Mouse (Mus musculus) forebrain, postnatal 0 days (tissue): ENCODE data around the gene Cope. TPM values are rescaled to one million over a fixed set of nuclear protein-coding genes. Genes with fewer than 3 reads are reported as not detected.

Experiments used
- ATAC-seq: fragments of 200-750 bp; cut with Nextera tagmentation; 2 replicates; pipeline ENCODE4 v1.8.0; 2017; ENCODE audit warnings: mild to moderate bottlenecking, moderate library complexity
- DNase-seq: peaks from one replicate; pipeline ENCODE4 v3.0.0-alpha.2; 2015
- H3K27ac ChIP-seq: fragments of 300-500 bp; sonication (generic); 2 replicates; pipeline ENCODE4 v1.5.1; 2014; ENCODE audit warnings: low read depth, mild to moderate bottlenecking, antibody characterized with exemption, low read length, moderate library complexity, mixed read lengths
- H3K27me3 ChIP-seq: fragments of 300-500 bp; sonication (generic); 2 replicates; pipeline ENCODE4 v1.6.1; 2014; ENCODE audit warnings: mild to moderate bottlenecking, low read length, mixed read lengths; ENCODE audit not compliant: insufficient read depth
- H3K36me3 ChIP-seq: fragments of 300-500 bp; sonication (generic); 2 replicates; pipeline ENCODE4 v1.6.1; 2014; ENCODE audit warnings: mild to moderate bottlenecking, moderate library complexity; ENCODE audit not compliant: insufficient read depth
- H3K4me1 ChIP-seq: fragments of 300-500 bp; sonication (generic); 2 replicates; pipeline ENCODE4 v1.6.1; 2014; ENCODE audit warnings: antibody characterized with exemption; ENCODE audit not compliant: insufficient read depth
- H3K4me2 ChIP-seq: fragments of 300-500 bp; sonication (generic); 2 replicates; pipeline ENCODE4 v1.6.1; 2014; ENCODE audit warnings: low read depth, mild to moderate bottlenecking, moderate library complexity
- H3K4me3 ChIP-seq: fragments of 300-500 bp; sonication (generic); 2 replicates; pipeline ENCODE4 v1.5.1; 2014; ENCODE audit warnings: low read depth, low read length, mixed read lengths
- H3K9ac ChIP-seq: fragments of 300-500 bp; sonication (generic); 2 replicates; pipeline ENCODE4 v1.6.1; 2014; ENCODE audit warnings: mild to moderate bottlenecking
- H3K9me3 ChIP-seq: fragments of 300-500 bp; sonication (generic); 2 replicates; pipeline ENCODE4 v1.6.1; 2016; ENCODE audit warnings: low read length
- CTCF ChIP-seq: sonication (generic); IDR thresholded peaks from 2 replicates; pipeline ENCODE4 v1.5.1; 2016; ENCODE audit warnings: antibody characterized with exemption, control low read depth, low read depth
- WGBS: fragments of 180-500 bp; shearing (Covaris S2); extraction: QIAGEN DNeasy Blood & Tissue Kit; methylation state at CpG from one replicate; pipeline ENCODE4 v1.1.7; 2014; 5-methylcytosine and 5-hydroxymethylcytosine counted together
- polyA plus RNA-seq: library from polyadenylated mRNA; unstranded; fragments of >200 nt; fragmentation: Nextera tagmentation; extraction: Ambion mirVana; gene quantifications from 2 replicates; pipeline ENCODE4 v1.2.1, GENCODE M21; 2015
- total RNA-seq: library from RNA; depleted of rRNA; stranded (reverse); fragments of >200 nt; gene quantifications from 2 replicates; pipeline ENCODE4 v1.2.3, GENCODE M21; 2014

Gene Cope
- total and polyA plus RNA-seq, 2 experiments from 2014 or later = 86.6 to 259 TPM

GRCm38 (mm10) chr8:70282603-70283135 is 19.6 kb upstream of the Cope start, which contains the start of gene Homer3:
TSS of gene Homer3 (plus strand) at chr8:70282827.
- peak within 1 kb of the TSS; percentile 75 for H3K4me3 ChIP-seq
- no peaks in the 10 kb centered on the region for H3K9me3 ChIP-seq
- H3K27ac ChIP-seq = peak within 1 kb of the TSS; percentile 35; the same call in 1 of the 2 replicates
- WGBS = 5% methylated on average over 35 of the region's 36 CpGs
- peak within 1 kb of the TSS; percentile 89 for H3K4me2 ChIP-seq
- H3K9ac ChIP-seq = peak within 1 kb of the TSS; percentile 79
- TF ChIP-seq CTCF = peak; percentile 90
- ATAC-seq = peak; percentile 90
- peak; percentile 86 for DNase-seq
- no peaks in the 10 kb centered on the region for H3K4me1 ChIP-seq
- H3K27me3 ChIP-seq = no peaks in the 10 kb centered on the region
- peaks cover 13% of the 10 kb centered on the region; the same call in 1 of the 2 replicates for H3K36me3 ChIP-seq

- H3K4me3 ChIP-seq = peak overlapping the region; percentile 75
- WGBS = 5% methylated on average over 53 of the region's 55 CpGs
Measured at GRCm38 (mm10) chr8:70283136-70284077, 18.9 kb upstream of the Cope start.

GRCm38 (mm10) chr8:70284421-70284820 is 17.9 kb upstream of the Cope start:
- Histone ChIP-seq H3K27ac (no peak overlapping the region), H3K9me3 (no peaks in the 10 kb centered on the region), H3K4me3 (no peak overlapping the region), H3K4me2 (0 out of 2 replicates have a peak overlapping the region, but pooled peaks have one; percentile 89), H3K36me3 (peaks cover 14% of the 10 kb centered on the region; the same call in 1 of the 2 replicates), H3K27me3 (no peaks in the 10 kb centered on the region), H3K9ac (no peak overlapping the region), H3K4me1 (no peaks in the 10 kb centered on the region)
- no peak for ATAC-seq
- no peak for DNase-seq
- WGBS = 83% methylated on average over 5 of the region's 5 CpGs
- no peak for TF ChIP-seq CTCF

More at GRCm38 (mm10) chr8:70283136-70284077, 18.9 kb upstream of the Cope start:
- Histone ChIP-seq H3K9ac (peak overlapping the region; percentile 79), H3K36me3 (peaks cover 14% of the 10 kb centered on the region; the same call in 1 of the 2 replicates), H3K4me1 (no peaks in the 10 kb centered on the region), H3K27me3 (no peaks in the 10 kb centered on the region), H3K9me3 (no peaks in the 10 kb centered on the region), H3K27ac (peak overlapping the region; percentile 35; the same call in 1 of the 2 replicates), H3K4me2 (peak overlapping the region; percentile 89)
- DNase-seq = peak; percentile 38
- TF ChIP-seq CTCF = no peak
- peak; percentile 63 for ATAC-seq

GRCm38 (mm10) chr8:70285304-70285703 is 17.0 kb upstream of the Cope start:
- Histone ChIP-seq H3K27ac (no peak overlapping the region), H3K4me1 (no peaks in the 10 kb centered on the region), H3K36me3 (peaks cover 14% of the 10 kb centered on the region; the same call in 1 of the 2 replicates), H3K4me3 (no peak overlapping the region), H3K9ac (no peak overlapping the region), H3K9me3 (no peaks in the 10 kb centered on the region), H3K27me3 (no peaks in the 10 kb centered on the region), H3K4me2 (no peak overlapping the region)
- no peak for TF ChIP-seq CTCF
- 96% methylated on average over 15 of the region's 15 CpGs for WGBS
- ATAC-seq = no peak
- no peak for DNase-seq

GRCm38 (mm10) chr8:70286737-70287136 is 15.6 kb upstream of the Cope start:
- DNase-seq (no peak), ATAC-seq (no peak)
- H3K4me2 ChIP-seq = no peak overlapping the region
- TF ChIP-seq CTCF = peak; percentile 34
- H3K4me3 ChIP-seq = no peak overlapping the region
- H3K27me3 ChIP-seq = no peaks in the 10 kb centered on the region
- H3K36me3 ChIP-seq = peaks cover 27% of the 10 kb centered on the region
- H3K9ac ChIP-seq = no peak overlapping the region
- H3K4me1 ChIP-seq = no peaks in the 10 kb centered on the region
- H3K9me3 ChIP-seq = no peaks in the 10 kb centered on the region
- 90% methylated on average over 8 of the region's 8 CpGs for WGBS
- no peak overlapping the region for H3K27ac ChIP-seq

GRCm38 (mm10) chr8:70293988-70294405 is 8.3 kb upstream of the Cope start:
- no peak overlapping the region for H3K27ac ChIP-seq
- H3K4me2 ChIP-seq = no peak overlapping the region
- TF ChIP-seq CTCF = no peak
- no peaks in the 10 kb centered on the region for H3K27me3 ChIP-seq
- ATAC-seq (0 out of 2 replicates have a peak, but pooled peaks have one; percentile 4), DNase-seq (no peak)
- no peak overlapping the region for H3K9ac ChIP-seq
- H3K4me1 ChIP-seq = no peaks in the 10 kb centered on the region
- no peak overlapping the region for H3K4me3 ChIP-seq
- H3K36me3 ChIP-seq = peaks cover 79% of the 10 kb centered on the region
- no peaks in the 10 kb centered on the region for H3K9me3 ChIP-seq
- WGBS = 67% methylated on average over 5 of the region's 5 CpGs
